Mouse (Mus musculus) olfactory bulb, adult 2 months (tissue): ENCODE measurements around the gene Ndufb3.

Experiments used
- CTCF ChIP-seq: fragments of 200-500 bp; IDR thresholded peaks from 2 replicates; pipeline ENCODE4 v1.5.1; 2012; ENCODE audit warnings: low read depth, mild to moderate bottlenecking, low read length, moderate library complexity; ENCODE audit not compliant: insufficient read depth
- POLR2A ChIP-seq: fragments of 200-500 bp; IDR thresholded peaks from 2 replicates; pipeline ENCODE4 v1.6.1; 2012; ENCODE audit warnings: mild to moderate bottlenecking, low read depth, low read length, moderate library complexity; ENCODE audit not compliant: insufficient read depth

GRCm38 (mm10) chr1:58617978-58618668 is 31.9 kb downstream of the Ndufb3 start:
- TF ChIP-seq CTCF (no peak), POLR2A (no peak)
